Mouse (Mus musculus): ENCODE measurements around the gene Zfp82. TPM values are rescaled to one million over a fixed set of nuclear protein-coding genes. Genes with fewer than 3 reads are reported as not detected.

Zfp82 gene
- polyA plus RNA-seq, 1 experiment from 2014 or later = 1.7 TPM

- TF ChIP-seq CTCF (IDR thresholded peaks at IDR 0.05; ENCODE audit: low read depth) = no peak
- Histone ChIP-seq H3K4me3 (ENCODE audit: low read depth, low read length) (peak overlapping the region; percentile 73), H3K27me3 (replicated peaks; ENCODE audit: control insufficient read depth, insufficient read depth, low read length) (no peaks in the 10 kb centered on the region), H3K9ac (ENCODE audit: low read depth, low read length) (peak overlapping the region; percentile 79; the same call in 1 of the 2 replicates), H3K4me2 (replicated peaks; ENCODE audit: low read depth) (peak overlapping the region; percentile 65), H3K4me1 (replicated peaks; ENCODE audit: control insufficient read depth, insufficient read depth, low read length) (0 out of 2 replicates have a peak, but pooled peaks cover 4% of the 10 kb centered on the region), H3K27ac (ENCODE audit: low read depth, low read length) (no peak overlapping the region), H3K36me3 (ENCODE audit: control insufficient read depth, insufficient read depth) (no peaks in the 10 kb centered on the region), H3K9me3 (ENCODE audit: control insufficient read depth) (no peaks in the 10 kb centered on the region)
- 7% methylated on average over 5 of the region's 5 CpGs for WGBS
- ATAC-seq = no peak
Measured at GRCm38 (mm10) chr7:30095551-30096125, 22.9 kb upstream of the Zfp82 start.

GRCm38 (mm10) chr7:30094646-30095429, 22.1 kb upstream of the Zfp82 start, which contains the start of gene Zfp260:
Zfp260 (plus strand) TSS chr7:30094777.
- peak; percentile 80 for ATAC-seq
- no peaks in the 10 kb centered on the region for H3K9me3 ChIP-seq (ENCODE audit: control insufficient read depth)
- H3K4me2 ChIP-seq (replicated peaks; ENCODE audit: low read depth) = peak within 1 kb of the TSS; percentile 65
- H3K27me3 ChIP-seq (replicated peaks; ENCODE audit: control insufficient read depth, insufficient read depth, low read length) = no peaks in the 10 kb centered on the region
- 0 out of 2 replicates have a peak, but pooled peaks cover 4% of the 10 kb centered on the region for H3K4me1 ChIP-seq (replicated peaks; ENCODE audit: control insufficient read depth, insufficient read depth, low read length)
- peak within 1 kb of the TSS; percentile 79 for H3K9ac ChIP-seq (ENCODE audit: low read depth, low read length)
- peak within 1 kb of the TSS; percentile 88 for H3K27ac ChIP-seq (ENCODE audit: low read depth, low read length)
- TF ChIP-seq CTCF (IDR thresholded peaks at IDR 0.05; ENCODE audit: low read depth) = peak; percentile 24; the same call in 1 of the 2 replicates
- H3K4me3 ChIP-seq (ENCODE audit: low read depth, low read length) = peak within 1 kb of the TSS; percentile 73
- no peaks in the 10 kb centered on the region for H3K36me3 ChIP-seq (ENCODE audit: control insufficient read depth, insufficient read depth)
- under 1% methylated on average over 26 of the region's 26 CpGs for WGBS

GRCm38 (mm10) chr7:30093918-30094415, 21.3 kb upstream of the Zfp82 start:
- no peak for ATAC-seq
- Histone ChIP-seq H3K4me3 (ENCODE audit: low read depth, low read length) (peak overlapping the region; percentile 73), H3K4me2 (replicated peaks; ENCODE audit: low read depth) (peak overlapping the region; percentile 65), H3K27ac (ENCODE audit: low read depth, low read length) (0 out of 2 replicates have a peak overlapping the region, but pooled peaks have one; percentile 15), H3K4me1 (replicated peaks; ENCODE audit: control insufficient read depth, insufficient read depth, low read length) (0 out of 2 replicates have a peak, but pooled peaks cover 4% of the 10 kb centered on the region), H3K36me3 (ENCODE audit: control insufficient read depth, insufficient read depth) (no peaks in the 10 kb centered on the region), H3K9ac (ENCODE audit: low read depth, low read length) (peak overlapping the region; percentile 26; the same call in 1 of the 2 replicates), H3K27me3 (replicated peaks; ENCODE audit: control insufficient read depth, insufficient read depth, low read length) (no peaks in the 10 kb centered on the region), H3K9me3 (ENCODE audit: control insufficient read depth) (no peaks in the 10 kb centered on the region)
- TF ChIP-seq CTCF (IDR thresholded peaks at IDR 0.05; ENCODE audit: low read depth) = no peak
- 76% methylated on average over 6 of the region's 6 CpGs for WGBS

GRCm38 (mm10) chr7:30092666-30093065, 20.0 kb upstream of the Zfp82 start:
- Histone ChIP-seq H3K4me1 (replicated peaks; ENCODE audit: control insufficient read depth, insufficient read depth, low read length) (0 out of 2 replicates have a peak, but pooled peaks cover 4% of the 10 kb centered on the region), H3K9ac (ENCODE audit: low read depth, low read length) (no peak overlapping the region), H3K27ac (ENCODE audit: low read depth, low read length) (no peak overlapping the region), H3K4me3 (ENCODE audit: low read depth, low read length) (no peak overlapping the region), H3K27me3 (replicated peaks; ENCODE audit: control insufficient read depth, insufficient read depth, low read length) (no peaks in the 10 kb centered on the region), H3K9me3 (ENCODE audit: control insufficient read depth) (no peaks in the 10 kb centered on the region), H3K36me3 (ENCODE audit: control insufficient read depth, insufficient read depth) (no peaks in the 10 kb centered on the region), H3K4me2 (replicated peaks; ENCODE audit: low read depth) (no peak overlapping the region)
- 85% methylated on average over 9 of the region's 9 CpGs for WGBS
- ATAC-seq = no peak
- TF ChIP-seq CTCF (IDR thresholded peaks at IDR 0.05; ENCODE audit: low read depth) = no peak

- H3K27me3 ChIP-seq (replicated peaks; ENCODE audit: control insufficient read depth, insufficient read depth, low read length) = no peaks in the 10 kb centered on the region
- WGBS = 9% methylated on average over 9 of the region's 9 CpGs
- H3K36me3 ChIP-seq (ENCODE audit: control insufficient read depth, insufficient read depth) = 0 out of 2 replicates have a peak, but pooled peaks cover 3% of the 10 kb centered on the region
- peak overlapping the region; percentile 80 for H3K4me2 ChIP-seq (replicated peaks; ENCODE audit: low read depth)
- 0 out of 2 replicates have a peak overlapping the region, but pooled peaks have one; percentile 73 for H3K9ac ChIP-seq (ENCODE audit: low read depth, low read length)
- H3K27ac ChIP-seq (ENCODE audit: low read depth, low read length) = 0 out of 2 replicates have a peak overlapping the region, but pooled peaks have one; percentile 16
- peak overlapping the region; percentile 59 for H3K4me3 ChIP-seq (ENCODE audit: low read depth, low read length)
- TF ChIP-seq CTCF (IDR thresholded peaks at IDR 0.05; ENCODE audit: low read depth) = peak; percentile 70
- no peak for ATAC-seq
- H3K9me3 ChIP-seq (ENCODE audit: control insufficient read depth) = no peaks in the 10 kb centered on the region
- 0 out of 2 replicates have a peak, but pooled peaks cover 4% of the 10 kb centered on the region for H3K4me1 ChIP-seq (replicated peaks; ENCODE audit: control insufficient read depth, insufficient read depth, low read length)
Measured at GRCm38 (mm10) chr7:30090970-30091585, 18.4 kb upstream of the Zfp82 start.

Data from intestine, postnatal 0 days (tissue).